Mouse (Mus musculus): ENCODE measurements around the gene Fam19a2. TPM values are rescaled to one million over a fixed set of nuclear protein-coding genes. Genes with fewer than 3 reads are reported as not detected.

Fam19a2 gene
- polyA plus RNA-seq, 1 experiment from 2014 or later: 2.9 TPM

DNA sequence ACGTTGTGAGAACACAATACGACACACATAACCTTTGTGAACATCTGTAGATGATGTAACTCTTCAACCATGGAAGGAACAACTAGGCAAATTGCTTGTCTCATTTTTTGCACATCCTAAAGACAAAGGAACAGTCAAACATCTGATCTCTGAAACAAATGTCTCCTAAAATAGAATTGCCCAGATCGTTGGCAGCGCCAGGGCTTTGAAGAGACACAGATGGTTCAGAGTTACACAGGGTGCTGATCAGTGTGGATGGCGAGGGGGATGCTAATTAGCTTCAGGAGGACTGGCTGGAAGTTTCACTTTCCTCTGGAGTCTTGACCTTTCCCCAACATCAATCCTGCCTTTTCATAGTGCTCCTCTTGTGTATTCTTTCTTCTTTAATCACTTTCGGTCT lies 284.6 kb downstream of the Fam19a2 start:
- H3K4me3 ChIP-seq (ENCODE audit: low read depth, low read length): no peak overlapping the region
- H3K9me3 ChIP-seq (ENCODE audit: control insufficient read depth, low read length): no peaks in the 10 kb centered on the region
- H3K4me2 ChIP-seq (ENCODE audit: low read depth, low read length): no peak overlapping the region
- H3K36me3 ChIP-seq (ENCODE audit: control insufficient read depth, insufficient read depth, low read length): no peaks in the 10 kb centered on the region
- H3K9ac ChIP-seq (ENCODE audit: low read depth, low read length): no peak overlapping the region
- 65% methylated on average over 6 of the region's 6 CpGs for WGBS
- DNase-seq (ENCODE audit: low spot score): no peak
- no peak overlapping the region for H3K27ac ChIP-seq (replicated peaks; ENCODE audit: low read depth, low read length)
- no peaks in the 10 kb centered on the region for H3K27me3 ChIP-seq (replicated peaks; ENCODE audit: control insufficient read depth, insufficient read depth, low read length)
- ATAC-seq (ENCODE audit: low read depth): no peak
- no peaks in the 10 kb centered on the region for H3K4me1 ChIP-seq (ENCODE audit: control insufficient read depth, insufficient read depth, low read length)

DNA sequence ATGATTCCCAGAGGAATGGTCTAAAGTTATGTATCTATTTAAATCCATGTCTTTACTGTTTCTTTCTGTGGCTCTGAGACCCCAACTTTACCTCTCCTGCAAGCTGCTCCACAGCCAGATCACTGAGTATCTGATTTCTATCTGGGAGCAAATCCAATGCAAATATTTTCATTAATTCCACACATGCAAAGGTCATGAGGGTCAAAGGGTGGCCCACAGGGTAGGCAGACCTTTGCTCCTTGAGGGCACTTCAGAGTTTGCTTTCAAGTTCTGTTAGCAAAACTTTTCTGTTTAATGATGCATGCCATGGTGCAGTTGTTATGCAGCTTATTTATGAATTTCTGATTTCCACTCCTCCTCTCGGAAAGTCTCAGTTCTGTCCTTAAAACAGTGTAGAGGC lies 303.9 kb downstream of the Fam19a2 start:
- H3K36me3 ChIP-seq (ENCODE audit: control insufficient read depth, insufficient read depth, low read length): no peaks in the 10 kb centered on the region
- no peak overlapping the region for H3K4me2 ChIP-seq (ENCODE audit: low read depth, low read length)
- 33% methylated on average over 1 of the region's 1 CpGs for WGBS
- DNase-seq (ENCODE audit: low spot score) (no peak), ATAC-seq (ENCODE audit: low read depth) (no peak)
- no peak overlapping the region for H3K9ac ChIP-seq (ENCODE audit: low read depth, low read length)
- no peak overlapping the region for H3K4me3 ChIP-seq (ENCODE audit: low read depth, low read length)
- H3K27me3 ChIP-seq (replicated peaks; ENCODE audit: control insufficient read depth, insufficient read depth, low read length): no peaks in the 10 kb centered on the region
- H3K27ac ChIP-seq (replicated peaks; ENCODE audit: low read depth, low read length): no peak overlapping the region
- H3K4me1 ChIP-seq (ENCODE audit: control insufficient read depth, insufficient read depth, low read length): peaks cover 3% of the 10 kb centered on the region; the same call in 1 of the 2 replicates
- no peaks in the 10 kb centered on the region for H3K9me3 ChIP-seq (ENCODE audit: control insufficient read depth, low read length)

DNA sequence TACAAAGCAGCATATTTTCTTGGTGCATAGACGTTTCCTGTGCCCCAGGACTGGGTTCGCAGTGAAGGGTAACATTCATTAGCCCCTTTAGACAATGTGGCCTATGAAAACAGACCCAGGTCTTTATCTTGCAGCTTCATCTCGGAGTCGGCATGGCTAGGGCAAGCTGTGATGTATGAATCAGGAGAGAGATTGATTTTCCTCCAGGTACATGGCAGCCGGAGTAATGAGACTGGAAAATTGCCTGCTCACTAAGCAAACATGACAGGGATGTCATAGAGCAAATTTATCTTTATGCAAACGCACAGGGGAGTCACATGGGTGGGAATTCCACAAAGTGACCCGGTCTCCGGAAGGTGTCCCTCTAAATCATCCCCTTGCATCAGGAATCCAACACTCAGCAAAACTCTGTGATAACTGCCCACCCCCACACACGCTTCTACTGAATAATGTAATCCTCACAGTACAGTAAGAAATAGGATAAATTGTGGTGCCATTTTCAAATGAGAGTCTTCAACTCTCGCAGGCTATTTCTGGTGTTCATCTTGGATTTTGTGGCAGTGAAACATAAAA lies 306.9 kb downstream of the Fam19a2 start:
- Histone ChIP-seq H3K4me2 (ENCODE audit: low read depth, low read length) (no peak overlapping the region), H3K27ac (replicated peaks; ENCODE audit: low read depth, low read length) (no peak overlapping the region), H3K9me3 (ENCODE audit: control insufficient read depth, low read length) (no peaks in the 10 kb centered on the region), H3K27me3 (replicated peaks; ENCODE audit: control insufficient read depth, insufficient read depth, low read length) (no peaks in the 10 kb centered on the region), H3K36me3 (ENCODE audit: control insufficient read depth, insufficient read depth, low read length) (no peaks in the 10 kb centered on the region), H3K4me1 (ENCODE audit: control insufficient read depth, insufficient read depth, low read length) (peaks cover 3% of the 10 kb centered on the region; the same call in 1 of the 2 replicates), H3K4me3 (ENCODE audit: low read depth, low read length) (no peak overlapping the region), H3K9ac (ENCODE audit: low read depth, low read length) (no peak overlapping the region)
- DNase-seq (ENCODE audit: low spot score) (no peak), ATAC-seq (ENCODE audit: low read depth) (no peak)
- 42% methylated on average over 10 of the region's 10 CpGs for WGBS

DNA sequence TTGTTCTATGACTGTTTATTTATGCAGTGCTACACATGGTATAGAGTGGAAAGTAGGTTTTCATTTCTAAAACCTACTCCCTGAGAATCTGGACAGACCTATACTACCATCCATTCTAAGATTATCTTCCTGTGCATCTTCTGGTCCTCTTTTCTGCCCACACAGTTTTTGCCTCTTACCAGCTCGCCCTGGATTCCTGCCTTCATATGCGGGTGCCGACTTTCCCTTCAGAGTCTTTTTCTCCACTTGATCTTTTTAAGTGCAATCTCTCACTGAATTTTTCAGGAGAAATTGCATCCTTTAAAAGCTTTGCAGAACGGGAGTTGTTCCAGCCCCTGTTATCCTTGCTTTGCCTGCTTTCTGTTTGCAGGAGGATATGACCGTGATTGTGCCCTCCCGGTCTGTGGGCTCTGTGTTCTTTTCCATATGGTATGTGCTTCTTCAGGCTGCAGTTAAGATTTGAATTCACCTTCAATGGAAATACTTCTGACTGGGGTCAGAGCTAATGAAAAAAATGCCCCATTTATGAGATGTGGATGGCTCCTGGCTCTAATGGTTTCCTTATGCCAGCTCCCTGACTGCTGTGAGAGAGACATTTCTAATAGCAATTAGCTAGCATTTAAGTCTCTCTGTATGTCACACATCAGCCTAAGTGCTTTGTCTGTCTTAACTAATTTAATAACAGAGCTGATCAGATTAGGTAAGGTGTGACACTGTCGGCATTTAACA lies 308.7 kb downstream of the Fam19a2 start:
- Histone ChIP-seq H3K36me3 (ENCODE audit: control insufficient read depth, insufficient read depth, low read length) (no peaks in the 10 kb centered on the region), H3K4me2 (ENCODE audit: low read depth, low read length) (no peak overlapping the region), H3K4me3 (ENCODE audit: low read depth, low read length) (no peak overlapping the region), H3K27me3 (replicated peaks; ENCODE audit: control insufficient read depth, insufficient read depth, low read length) (no peaks in the 10 kb centered on the region), H3K9ac (ENCODE audit: low read depth, low read length) (no peak overlapping the region), H3K9me3 (ENCODE audit: control insufficient read depth, low read length) (no peaks in the 10 kb centered on the region), H3K4me1 (ENCODE audit: control insufficient read depth, insufficient read depth, low read length) (peaks cover 3% of the 10 kb centered on the region; the same call in 1 of the 2 replicates), H3K27ac (replicated peaks; ENCODE audit: low read depth, low read length) (no peak overlapping the region)
- ATAC-seq (ENCODE audit: low read depth) (no peak), DNase-seq (ENCODE audit: low spot score) (no peak)
- WGBS: 35% methylated on average over 7 of the region's 7 CpGs

DNA sequence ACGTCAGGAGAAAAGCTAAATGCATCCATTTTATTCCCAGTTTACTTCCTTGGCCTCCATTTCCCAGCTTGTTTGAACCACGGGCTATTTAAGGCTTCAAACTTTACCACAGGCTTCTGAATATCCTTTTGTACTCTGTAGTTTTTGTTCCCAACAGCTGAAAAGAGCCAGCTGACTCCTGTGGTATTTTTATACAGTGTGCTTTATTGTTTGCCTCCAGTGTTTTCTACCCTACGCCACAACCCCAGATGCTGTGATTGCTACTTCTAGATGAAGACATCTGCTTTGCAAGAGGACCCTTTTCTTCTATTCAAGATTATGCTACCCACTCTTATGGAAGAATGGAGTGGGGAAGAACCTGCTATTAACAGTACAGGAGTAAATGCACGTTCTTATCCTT lies 314.0 kb downstream of the Fam19a2 start:
- no peak overlapping the region for H3K4me2 ChIP-seq (ENCODE audit: low read depth, low read length)
- ATAC-seq (ENCODE audit: low read depth) (peak; percentile 57; the same call in 1 of the 2 replicates), DNase-seq (ENCODE audit: low spot score) (peak; percentile 39)
- H3K27me3 ChIP-seq (replicated peaks; ENCODE audit: control insufficient read depth, insufficient read depth, low read length): no peaks in the 10 kb centered on the region
- H3K4me3 ChIP-seq (ENCODE audit: low read depth, low read length): no peak overlapping the region
- H3K9me3 ChIP-seq (ENCODE audit: control insufficient read depth, low read length): no peaks in the 10 kb centered on the region
- H3K9ac ChIP-seq (ENCODE audit: low read depth, low read length): no peak overlapping the region
- WGBS: 53% methylated on average over 4 of the region's 4 CpGs
- H3K27ac ChIP-seq (replicated peaks; ENCODE audit: low read depth, low read length): no peak overlapping the region
- H3K36me3 ChIP-seq (ENCODE audit: control insufficient read depth, insufficient read depth, low read length): no peaks in the 10 kb centered on the region
- H3K4me1 ChIP-seq (ENCODE audit: control insufficient read depth, insufficient read depth, low read length): no peaks in the 10 kb centered on the region; the same call in 1 of the 2 replicates

DNA sequence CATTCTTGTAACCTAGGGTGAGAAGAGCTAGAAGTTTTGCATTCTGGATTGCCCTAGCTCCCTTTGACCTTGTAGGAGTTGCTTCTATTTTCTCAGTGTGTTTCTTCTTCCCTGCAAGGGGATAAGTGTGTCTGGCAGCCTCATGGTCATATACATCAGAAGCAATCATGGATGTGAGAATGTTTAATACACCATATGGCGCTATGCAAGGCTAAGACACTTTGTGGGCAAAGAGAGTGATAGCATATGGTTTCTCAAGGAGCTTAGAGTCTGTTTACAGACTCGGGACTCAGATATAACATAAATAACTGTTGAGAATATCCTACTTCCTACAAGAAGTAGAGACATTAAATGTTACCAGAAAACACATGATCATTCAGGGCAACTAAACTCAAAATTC lies 315.2 kb downstream of the Fam19a2 start:
- H3K4me3 ChIP-seq (ENCODE audit: low read depth, low read length): no peak overlapping the region
- no peaks in the 10 kb centered on the region for H3K27me3 ChIP-seq (replicated peaks; ENCODE audit: control insufficient read depth, insufficient read depth, low read length)
- no peak overlapping the region for H3K27ac ChIP-seq (replicated peaks; ENCODE audit: low read depth, low read length)
- no peaks in the 10 kb centered on the region for H3K4me1 ChIP-seq (ENCODE audit: control insufficient read depth, insufficient read depth, low read length)
- DNase-seq (ENCODE audit: low spot score) (peak; percentile 19), ATAC-seq (ENCODE audit: low read depth) (no peak)
- no peaks in the 10 kb centered on the region for H3K9me3 ChIP-seq (ENCODE audit: control insufficient read depth, low read length)
- H3K36me3 ChIP-seq (ENCODE audit: control insufficient read depth, insufficient read depth, low read length): no peaks in the 10 kb centered on the region
- H3K4me2 ChIP-seq (ENCODE audit: low read depth, low read length): no peak overlapping the region
- H3K9ac ChIP-seq (ENCODE audit: low read depth, low read length): no peak overlapping the region
- 50% methylated on average over 2 of the region's 2 CpGs for WGBS

DNA sequence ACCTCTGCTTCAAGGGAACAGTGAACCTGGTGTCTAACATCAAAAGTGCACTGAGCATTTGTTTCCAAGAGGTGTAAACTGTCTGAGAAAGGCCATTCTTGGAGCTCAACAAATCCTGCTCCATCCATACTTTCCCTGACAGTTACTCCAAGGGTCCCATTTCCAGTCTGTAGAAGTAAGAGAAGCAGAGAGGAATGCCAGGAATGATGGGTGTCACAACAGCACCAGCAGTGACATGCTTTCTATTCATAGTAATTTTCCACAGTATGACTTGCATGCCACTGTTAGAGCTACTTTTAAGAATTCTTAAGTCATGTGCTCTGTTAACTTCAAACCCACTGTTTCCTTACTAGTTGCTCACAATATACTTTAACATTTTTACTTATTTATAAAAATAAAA lies 331.2 kb downstream of the Fam19a2 start:
- H3K4me1 ChIP-seq (ENCODE audit: control insufficient read depth, insufficient read depth, low read length): no peaks in the 10 kb centered on the region
- H3K4me3 ChIP-seq (ENCODE audit: low read depth, low read length): no peak overlapping the region
- H3K36me3 ChIP-seq (ENCODE audit: control insufficient read depth, insufficient read depth, low read length): no peaks in the 10 kb centered on the region
- no peaks in the 10 kb centered on the region for H3K27me3 ChIP-seq (replicated peaks; ENCODE audit: control insufficient read depth, insufficient read depth, low read length)
- ATAC-seq (ENCODE audit: low read depth) (no peak), DNase-seq (ENCODE audit: low spot score) (no peak)
- H3K27ac ChIP-seq (replicated peaks; ENCODE audit: low read depth, low read length): no peak overlapping the region
- H3K9me3 ChIP-seq (ENCODE audit: control insufficient read depth, low read length): no peaks in the 10 kb centered on the region
- H3K4me2 ChIP-seq (ENCODE audit: low read depth, low read length): no peak overlapping the region
- no peak overlapping the region for H3K9ac ChIP-seq (ENCODE audit: low read depth, low read length)

DNA sequence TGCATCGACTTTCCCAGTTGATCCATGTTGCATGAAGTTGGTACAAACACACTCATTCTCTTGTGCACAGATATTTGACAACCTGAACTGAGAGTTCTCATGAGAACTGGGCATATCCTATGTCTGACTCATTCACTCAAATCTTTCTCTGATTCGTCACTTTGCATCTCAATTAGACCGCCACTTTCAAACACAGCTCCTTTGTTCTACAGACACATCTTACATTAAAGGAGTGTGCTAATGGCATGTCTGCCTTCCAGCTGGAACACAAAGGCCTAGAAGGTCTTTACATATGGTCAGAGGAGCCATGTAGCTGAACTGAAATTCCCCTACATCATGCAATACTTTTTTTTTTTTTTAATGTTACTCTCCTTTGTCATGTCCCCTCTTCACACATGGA lies 333.3 kb downstream of the Fam19a2 start:
- DNase-seq (ENCODE audit: low spot score) (no peak), ATAC-seq (ENCODE audit: low read depth) (no peak)
- H3K4me3 ChIP-seq (ENCODE audit: low read depth, low read length): no peak overlapping the region
- no peaks in the 10 kb centered on the region for H3K9me3 ChIP-seq (ENCODE audit: control insufficient read depth, low read length)
- no peaks in the 10 kb centered on the region for H3K36me3 ChIP-seq (ENCODE audit: control insufficient read depth, insufficient read depth, low read length)
- H3K9ac ChIP-seq (ENCODE audit: low read depth, low read length): no peak overlapping the region
- WGBS: 73% methylated on average over 3 of the region's 3 CpGs
- H3K4me2 ChIP-seq (ENCODE audit: low read depth, low read length): no peak overlapping the region
- no peaks in the 10 kb centered on the region for H3K4me1 ChIP-seq (ENCODE audit: control insufficient read depth, insufficient read depth, low read length)
- no peak overlapping the region for H3K27ac ChIP-seq (replicated peaks; ENCODE audit: low read depth, low read length)
- no peaks in the 10 kb centered on the region for H3K27me3 ChIP-seq (replicated peaks; ENCODE audit: control insufficient read depth, insufficient read depth, low read length)

DNA sequence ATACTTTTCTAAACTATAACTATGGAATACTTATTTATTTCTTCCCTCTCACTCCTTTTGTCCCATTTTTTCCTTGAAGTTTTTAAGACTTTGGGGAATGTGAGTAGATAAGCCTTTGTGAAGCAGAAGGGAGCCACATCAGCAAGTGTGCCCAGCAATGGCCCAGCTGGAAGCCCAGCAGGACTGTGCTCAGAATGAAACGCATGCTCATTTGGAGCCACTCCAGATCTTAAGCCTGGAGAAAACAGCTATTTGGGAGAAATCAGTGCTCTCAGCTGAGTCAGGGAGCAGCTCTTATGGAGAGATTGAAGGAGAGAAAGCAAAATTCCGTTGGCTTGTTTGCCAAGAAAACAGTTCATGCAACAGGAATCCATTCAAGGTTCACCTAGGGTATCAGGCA lies 341.9 kb downstream of the Fam19a2 start:
- no peak overlapping the region for H3K4me3 ChIP-seq (ENCODE audit: low read depth, low read length)
- no peak for ATAC-seq (ENCODE audit: low read depth)
- H3K27ac ChIP-seq (replicated peaks; ENCODE audit: low read depth, low read length): no peak overlapping the region
- H3K9me3 ChIP-seq (ENCODE audit: control insufficient read depth, low read length): no peaks in the 10 kb centered on the region
- WGBS: 42% methylated on average over 2 of the region's 2 CpGs
- H3K4me2 ChIP-seq (ENCODE audit: low read depth, low read length): no peak overlapping the region
- H3K4me1 ChIP-seq (ENCODE audit: control insufficient read depth, insufficient read depth, low read length): no peaks in the 10 kb centered on the region
- H3K27me3 ChIP-seq (replicated peaks; ENCODE audit: control insufficient read depth, insufficient read depth, low read length): no peaks in the 10 kb centered on the region
- no peak overlapping the region for H3K9ac ChIP-seq (ENCODE audit: low read depth, low read length)
- H3K36me3 ChIP-seq (ENCODE audit: control insufficient read depth, insufficient read depth, low read length): no peaks in the 10 kb centered on the region
- DNase-seq (ENCODE audit: low spot score): no peak

All from embryonic facial prominence, embryonic 14.5 days (tissue).